Mouse (Mus musculus): ENCODE measurements around the gene Grid2. TPM values are rescaled to one million over a fixed set of nuclear protein-coding genes. Genes with fewer than 3 reads are reported as not detected.

The Grid2 gene
- total RNA-seq, 2 experiments from 2014 or later: 15.2 to 17.7 TPM

DNA sequence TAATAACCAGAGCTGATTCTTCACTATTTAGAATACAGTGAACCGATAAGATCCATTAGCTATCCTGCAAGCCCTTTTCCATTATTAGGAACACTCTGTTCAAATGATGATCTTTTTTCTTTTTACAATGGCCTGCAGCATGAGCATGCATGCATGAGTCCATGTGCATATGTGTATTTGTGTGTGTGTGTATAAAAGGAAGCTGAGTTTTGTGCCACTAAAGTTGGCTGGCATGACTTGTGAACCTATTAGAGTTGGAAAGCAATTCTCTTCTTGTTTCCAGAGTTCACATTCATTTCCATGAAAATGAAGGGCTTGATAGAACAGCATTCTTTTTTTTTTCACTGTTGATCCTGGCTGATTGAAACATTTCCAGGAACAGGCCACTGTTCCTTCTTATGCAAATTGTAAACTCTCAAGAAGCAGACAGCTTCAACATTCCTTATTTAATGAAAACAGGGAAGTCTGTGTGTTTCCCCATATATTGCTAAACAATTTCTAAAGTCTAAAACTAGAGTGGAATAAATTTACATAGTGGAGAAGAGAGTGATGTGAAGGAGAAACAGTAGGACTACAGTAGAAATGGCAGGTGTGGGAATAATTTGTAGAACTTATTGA lies 919.4 kb downstream of the Grid2 start:
- no peak for DNase-seq (ENCODE audit: low spot score in 2 of 2)
- TF ChIP-seq CTCF (conservative IDR thresholded peaks at IDR 0.05): no peak
- no peak overlapping the region for H3K4me3 ChIP-seq
- no peak overlapping the region for H3K27ac ChIP-seq

GRCm38 (mm10) chr6:64193646-64194045 lies 938.0 kb downstream of the Grid2 start:
- no peak for DNase-seq (ENCODE audit: low spot score in 2 of 2)
- no peak overlapping the region for H3K4me3 ChIP-seq
- H3K27ac ChIP-seq: no peak overlapping the region
- no peak for TF ChIP-seq CTCF (conservative IDR thresholded peaks at IDR 0.05)

DNA sequence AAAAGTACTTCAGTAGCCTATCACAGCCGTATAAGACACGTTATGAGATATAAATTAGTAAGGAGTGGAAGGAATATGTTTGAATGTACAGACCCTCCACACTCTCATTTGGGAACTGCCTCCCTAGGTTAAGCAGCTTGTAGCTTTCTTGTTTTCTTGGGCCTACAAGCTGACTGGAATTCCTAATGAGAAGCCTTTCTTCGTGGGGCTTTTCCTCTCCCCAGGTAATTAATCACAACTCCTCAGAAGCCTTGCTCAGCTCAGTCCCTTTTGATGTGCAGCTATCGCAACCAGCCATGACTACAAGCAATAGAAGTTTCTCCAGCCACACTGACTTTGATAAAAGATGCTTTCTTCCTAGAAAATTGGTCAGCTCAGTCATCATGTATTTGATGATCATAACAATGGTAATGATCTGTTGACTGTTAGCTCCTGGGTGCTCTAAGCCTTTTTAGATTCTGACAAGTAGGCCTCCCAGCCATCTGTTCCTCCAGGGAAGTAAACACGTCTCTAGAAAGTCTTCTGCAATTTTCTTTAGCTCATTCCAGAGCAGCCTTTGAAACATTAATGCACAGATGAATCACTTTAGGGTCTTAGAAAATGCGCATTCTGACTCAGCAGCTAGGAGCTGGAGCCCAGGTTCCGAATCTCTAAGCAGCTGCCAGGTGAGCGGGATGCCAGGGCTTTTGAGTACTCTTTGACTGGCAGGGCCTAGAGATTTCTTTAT lies 946.9 kb downstream of the Grid2 start:
- DNase-seq (ENCODE audit: low spot score in 2 of 2): peak in 1 of 2 experiments; percentile 3
- no peak for TF ChIP-seq CTCF (conservative IDR thresholded peaks at IDR 0.05)
- H3K27ac ChIP-seq: no peak overlapping the region
- H3K4me3 ChIP-seq: no peak overlapping the region

- Histone ChIP-seq H3K27ac (no peak overlapping the region), H3K4me3 (no peak overlapping the region)
- DNase-seq (ENCODE audit: low spot score in 2 of 2): peak; percentile 26 to 33
- TF ChIP-seq CTCF (conservative IDR thresholded peaks at IDR 0.05): no peak
Observed at GRCm38 (mm10) chr6:64236351-64236750, 980.7 kb downstream of the Grid2 start.

- no peak for TF ChIP-seq CTCF (conservative IDR thresholded peaks at IDR 0.05)
- no peak overlapping the region for H3K27ac ChIP-seq
- H3K4me3 ChIP-seq: no peak overlapping the region
- DNase-seq (ENCODE audit: low spot score in 2 of 2): no peak
Observed at GRCm38 (mm10) chr6:64240526-64240925, 984.9 kb downstream of the Grid2 start.

- H3K27ac ChIP-seq: no peak overlapping the region
- no peak for DNase-seq (ENCODE audit: low spot score in 2 of 2)
- no peak overlapping the region for H3K4me3 ChIP-seq
- TF ChIP-seq CTCF (conservative IDR thresholded peaks at IDR 0.05): no peak
Observed at GRCm38 (mm10) chr6:64245951-64246350, 990.3 kb downstream of the Grid2 start.

DNA sequence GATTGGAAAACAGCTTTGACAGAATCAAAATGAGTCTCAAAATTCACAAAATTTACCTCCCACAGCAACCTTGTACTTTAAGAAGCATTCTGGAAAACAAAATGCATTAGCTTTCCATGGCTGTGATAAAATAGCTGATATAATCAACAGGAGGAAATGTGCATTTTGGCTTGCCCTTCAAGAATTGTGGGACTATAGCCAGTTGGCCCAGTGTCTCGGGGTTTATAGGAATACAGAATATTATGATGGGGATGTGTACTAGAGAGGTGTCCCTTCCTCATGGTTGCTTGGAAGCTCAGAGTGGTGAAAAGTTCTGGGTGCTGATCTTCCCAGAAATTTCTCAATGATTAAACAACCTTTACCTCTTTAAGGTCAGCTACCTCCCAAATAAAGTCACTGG lies 995.4 kb downstream of the Grid2 start:
- Histone ChIP-seq H3K27ac (no peak overlapping the region), H3K4me3 (no peak overlapping the region)
- no peak for DNase-seq (ENCODE audit: low spot score in 2 of 2)
- TF ChIP-seq CTCF (conservative IDR thresholded peaks at IDR 0.05): no peak

- DNase-seq (ENCODE audit: low spot score in 2 of 2): no peak
- no peak for TF ChIP-seq CTCF (conservative IDR thresholded peaks at IDR 0.05)
- no peak overlapping the region for H3K27ac ChIP-seq
- H3K4me3 ChIP-seq: no peak overlapping the region
Observed at GRCm38 (mm10) chr6:64263517-64263916, 1007.8 kb downstream of the Grid2 start.

DNA sequence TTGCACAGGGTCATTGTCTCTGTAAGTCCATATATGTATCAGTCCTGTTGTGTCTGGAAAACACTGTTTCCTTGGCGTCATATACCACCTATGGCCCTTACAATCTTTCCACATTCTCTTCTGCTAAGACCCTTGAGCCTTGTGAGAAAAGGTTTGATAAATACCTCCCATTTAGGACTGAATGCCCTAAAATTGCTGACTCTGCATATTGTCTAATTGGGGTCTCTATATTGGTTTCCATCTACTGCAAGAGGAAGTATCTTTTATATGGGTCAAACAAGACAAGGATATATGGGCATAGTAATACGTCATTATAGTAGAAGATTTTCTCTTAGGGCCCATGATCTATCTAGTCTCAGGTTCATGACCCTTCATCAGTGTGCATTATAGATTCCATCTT lies 1008.5 kb downstream of the Grid2 start:
- Histone ChIP-seq H3K4me3 (no peak overlapping the region), H3K27ac (no peak overlapping the region)
- TF ChIP-seq CTCF (conservative IDR thresholded peaks at IDR 0.05): no peak
- no peak for DNase-seq (ENCODE audit: low spot score in 2 of 2)

DNA sequence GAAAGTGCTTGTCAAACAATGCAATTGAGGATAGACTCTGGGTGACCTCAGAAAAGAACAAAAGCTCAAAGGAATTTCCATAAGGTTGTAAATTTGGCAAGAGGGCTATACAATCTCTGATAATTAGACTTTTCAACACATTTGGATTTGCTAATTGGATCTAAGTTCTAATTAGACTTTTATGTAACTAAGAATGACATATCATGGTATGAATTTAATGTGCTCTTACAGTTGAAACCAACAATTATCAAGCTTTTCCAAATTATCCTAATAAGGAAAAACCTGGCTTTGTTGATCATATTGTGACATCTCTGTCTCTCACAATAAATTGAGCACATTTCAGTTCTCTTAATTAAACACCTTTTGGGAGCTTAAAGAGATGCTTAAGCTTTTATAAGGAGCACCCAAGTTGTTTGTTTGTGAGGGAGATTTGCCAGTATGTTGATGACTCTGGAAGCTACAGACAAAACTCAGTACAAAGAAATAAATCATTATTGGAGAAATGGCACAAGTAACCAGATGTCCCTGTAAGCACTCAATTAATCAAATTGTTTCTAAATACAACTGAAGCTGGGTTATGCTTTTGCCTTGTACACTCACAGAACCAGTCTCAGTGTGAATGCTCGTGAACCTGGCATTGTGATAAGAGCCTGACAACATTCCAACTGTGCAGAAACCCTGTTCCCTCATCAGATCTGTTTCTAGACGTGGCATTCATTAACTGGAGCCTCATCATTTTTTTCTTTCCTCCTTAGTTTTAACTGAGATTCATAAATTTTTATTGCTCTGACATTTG lies 1018.8 kb downstream of the Grid2 start:
- Histone ChIP-seq H3K4me3 (no peak overlapping the region), H3K27ac (no peak overlapping the region)
- TF ChIP-seq CTCF (conservative IDR thresholded peaks at IDR 0.05): no peak
- DNase-seq (ENCODE audit: low spot score in 2 of 2): no peak

DNA sequence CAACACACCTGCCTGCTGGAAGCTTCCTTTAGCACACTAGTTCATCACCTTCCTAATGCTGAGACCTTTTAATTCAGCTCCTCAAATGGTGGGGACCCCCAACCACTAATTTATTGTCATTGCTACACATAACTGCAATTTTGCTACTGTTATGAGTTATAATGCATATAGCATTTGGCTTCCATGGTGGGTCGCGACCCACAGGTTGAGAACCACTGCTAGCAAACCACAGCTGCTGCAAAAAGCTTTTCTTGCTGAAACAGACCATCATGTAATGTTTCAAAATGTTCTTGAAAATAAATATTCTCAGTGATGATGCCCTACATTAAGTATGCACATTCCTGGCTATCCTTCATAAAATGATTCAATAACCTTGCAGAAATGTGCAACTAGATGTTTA lies 1024.3 kb downstream of the Grid2 start:
- no peak for DNase-seq (ENCODE audit: low spot score in 2 of 2)
- no peak for TF ChIP-seq CTCF (conservative IDR thresholded peaks at IDR 0.05)
- Histone ChIP-seq H3K4me3 (no peak overlapping the region), H3K27ac (no peak overlapping the region)

DNA sequence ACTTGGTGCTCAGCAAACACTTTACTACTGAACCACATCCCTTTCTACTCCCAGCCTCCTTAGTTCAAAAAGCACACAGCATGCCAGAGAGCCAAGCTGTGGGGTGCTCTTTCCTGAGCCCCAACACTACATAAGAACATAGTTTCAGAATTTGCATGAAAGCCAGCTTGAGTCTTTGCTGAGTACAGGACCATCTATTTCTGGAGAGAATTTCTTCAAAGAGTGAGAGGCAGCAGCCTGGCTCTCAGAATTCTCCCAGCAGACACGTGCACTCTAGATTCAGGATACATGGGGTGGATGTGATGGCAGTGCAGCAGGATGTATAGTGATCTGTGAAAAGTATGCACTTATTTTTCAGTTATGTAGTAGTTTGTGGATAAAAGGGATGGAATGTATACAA lies 1038.1 kb downstream of the Grid2 start:
- Histone ChIP-seq H3K4me3 (no peak overlapping the region), H3K27ac (no peak overlapping the region)
- TF ChIP-seq CTCF (conservative IDR thresholded peaks at IDR 0.05): no peak
- DNase-seq (ENCODE audit: low spot score in 2 of 2): no peak

DNA sequence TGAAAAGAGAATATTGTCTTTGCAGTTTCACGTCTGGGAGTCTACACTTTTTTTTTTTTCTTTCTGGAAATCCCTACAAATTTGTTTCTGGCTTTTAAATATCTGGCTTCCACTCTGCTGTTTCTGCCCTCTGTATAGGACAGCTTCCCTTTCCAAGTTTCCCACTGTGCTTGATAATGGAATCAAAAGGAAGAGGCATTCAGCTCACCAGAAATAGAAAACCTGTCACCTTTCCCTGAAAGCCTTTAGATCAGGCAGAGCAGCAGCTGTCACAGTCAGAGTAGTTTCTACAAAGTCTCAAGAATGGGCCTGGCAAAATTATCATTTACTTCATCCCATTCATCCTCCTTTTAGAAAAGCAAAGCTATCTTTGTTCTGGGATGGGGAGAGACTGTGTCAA lies 1042.0 kb downstream of the Grid2 start:
- DNase-seq (ENCODE audit: low spot score in 2 of 2): no peak
- no peak for TF ChIP-seq CTCF (conservative IDR thresholded peaks at IDR 0.05)

More for the DNA sequence above, 1042.0 kb downstream of the Grid2 start:
- Histone ChIP-seq H3K4me3 (no peak overlapping the region), H3K27ac (no peak overlapping the region)
